30 mouse cellular contexts compared by ENCODE assay signal in the genomic region with DNA sequence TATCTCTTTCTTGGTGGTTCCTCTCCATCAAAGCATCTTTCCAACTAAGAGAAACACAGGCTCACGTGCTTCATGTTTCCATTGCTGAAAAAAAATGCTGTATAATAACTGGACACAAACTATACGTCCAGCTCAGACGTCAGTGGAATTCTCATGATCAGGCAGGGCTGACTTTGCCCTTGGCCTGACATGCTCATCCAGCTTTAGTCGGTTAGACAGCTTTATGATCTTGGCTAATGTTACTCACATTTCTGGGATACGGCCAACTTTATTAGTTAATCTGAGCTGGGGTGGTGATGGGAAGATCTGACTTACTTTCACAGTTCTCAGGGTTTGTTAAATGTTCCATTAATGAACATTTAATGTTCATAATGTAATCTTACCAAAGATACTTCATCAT. TPM values are rescaled to one million over a fixed set of nuclear protein-coding genes. Genes with fewer than 3 reads are reported as not detected.
A peak's percentile ranks its signal among the peaks of the same experiment; 100 is the strongest.
DNase-seq lines count a peak whose midpoint lies in the region; ATAC-seq and TF ChIP-seq lines count a peak whose summit lies in the region.
"Had no signal": no experiment of that assay in that cellular context is flagged by ENCODE, and none has a peak within 500 bp of the region (broad histone marks: within the 10 kb centered on the region; RNA-seq: fewer than 3 reads in every experiment).

No protein-coding gene starts in this region.

- 29% methylated on average over 5 of the region's 5 CpGs for WGBS in kidney, embryonic 15.5 days
- 41% methylated on average over 5 of the region's 5 CpGs for WGBS in lung, embryonic 14.5 days

- H3K27ac ChIP-seq in kidney, embryonic 15.5 days: peak overlapping the region; percentile 49
- no peak overlapping the region for H3K27ac ChIP-seq in lung, embryonic 14.5 days (ENCODE audit: low read depth)
- H3K27ac ChIP-seq: embryonic facial prominence, embryonic 15.5 days; forebrain, embryonic 13.5 days; heart, embryonic 10.5 days; heart, embryonic 15.5 days; hindbrain, embryonic 12.5 days; hindbrain, postnatal 0 days; intestine, embryonic 15.5 days; liver, embryonic 14.5 days had no signal

- no peaks in the 10 kb centered on the region for H3K27me3 ChIP-seq in kidney, embryonic 15.5 days
- H3K27me3 ChIP-seq in lung, embryonic 14.5 days (ENCODE audit: insufficient read depth, low read length): no peaks in the 10 kb centered on the region
- H3K27me3 ChIP-seq: embryonic facial prominence, embryonic 15.5 days; forebrain, embryonic 13.5 days; heart, embryonic 15.5 days; hindbrain, embryonic 12.5 days; intestine, embryonic 15.5 days had no signal

- H3K4me2 ChIP-seq in kidney, embryonic 15.5 days: no peak overlapping the region
- H3K4me2 ChIP-seq in lung, embryonic 14.5 days: no peak overlapping the region
- H3K4me2 ChIP-seq: embryonic facial prominence, embryonic 15.5 days; forebrain, embryonic 13.5 days; heart, embryonic 15.5 days; hindbrain, embryonic 12.5 days; intestine, embryonic 15.5 days had no signal

- no peak overlapping the region for H3K9ac ChIP-seq in kidney, embryonic 15.5 days
- H3K9ac ChIP-seq in lung, embryonic 14.5 days: no peak overlapping the region
- H3K9ac ChIP-seq: embryonic facial prominence, embryonic 15.5 days; forebrain, embryonic 13.5 days; heart, embryonic 15.5 days; hindbrain, embryonic 12.5 days; intestine, embryonic 15.5 days; liver, embryonic 14.5 days had no signal

- no peak for ATAC-seq in kidney, embryonic 15.5 days (replicated peaks; ENCODE audit: low FRiP score)
- ATAC-seq in lung, embryonic 14.5 days (ENCODE audit: insufficient read depth): no peak
- no peak for ATAC-seq in cerebellum, adult (ENCODE audit: insufficient number of reproducible peaks, low FRiP score, low TSS enrichment)

- no peak overlapping the region for H3K4me3 ChIP-seq in kidney, embryonic 15.5 days (replicated peaks)
- no peak overlapping the region for H3K4me3 ChIP-seq in lung, embryonic 14.5 days (ENCODE audit: low read depth, low read length)
- H3K4me3 ChIP-seq: embryonic facial prominence, embryonic 15.5 days; forebrain, embryonic 13.5 days; heart, embryonic 10.5 days; heart, embryonic 15.5 days; hindbrain, embryonic 12.5 days; intestine, embryonic 15.5 days had no signal

- no peaks in the 10 kb centered on the region for H3K36me3 ChIP-seq in kidney, embryonic 15.5 days
- H3K36me3 ChIP-seq in lung, embryonic 14.5 days (ENCODE audit: insufficient read depth): no peaks in the 10 kb centered on the region
- H3K36me3 ChIP-seq: embryonic facial prominence, embryonic 15.5 days; heart, embryonic 10.5 days; heart, embryonic 15.5 days; hindbrain, embryonic 12.5 days; intestine, embryonic 15.5 days had no signal

- H3K9me3 ChIP-seq in kidney, embryonic 15.5 days (replicated peaks): no peaks in the 10 kb centered on the region
- no peaks in the 10 kb centered on the region for H3K9me3 ChIP-seq in lung, embryonic 14.5 days (ENCODE audit: low read depth, low read length)
- H3K9me3 ChIP-seq: embryonic facial prominence, embryonic 15.5 days; forebrain, embryonic 13.5 days; heart, embryonic 10.5 days; heart, embryonic 15.5 days; hindbrain, embryonic 12.5 days; intestine, embryonic 15.5 days had no signal

- H3K4me1 ChIP-seq in kidney, embryonic 15.5 days: peaks cover 3% of the 10 kb centered on the region; the same call in 1 of the 2 replicates
- H3K4me1 ChIP-seq in lung, embryonic 14.5 days (ENCODE audit: insufficient read depth): peaks cover 11% of the 10 kb centered on the region; the same call in 1 of the 2 replicates
- H3K4me1 ChIP-seq: embryonic facial prominence, embryonic 15.5 days; forebrain, embryonic 13.5 days; heart, embryonic 10.5 days; heart, embryonic 15.5 days; hindbrain, embryonic 12.5 days; intestine, embryonic 15.5 days had no signal

- DNase-seq in adrenal gland, postnatal 36 days: peak; percentile 7 to 25
- DNase-seq in adrenal gland, postnatal 14 days: no peak
- DNase-seq in kidney, postnatal 36 days: no peak
- DNase-seq in lung, embryonic 14.5 days: peak; percentile 72
- no peak for DNase-seq in lung, postnatal 25 days (ENCODE audit: low spot score)
- DNase-seq: cerebellum, adult 18-20 months; gastrocnemius, postnatal 10 days; liver; lung, adult 2 months; thymus, adult 2 months; thymus, postnatal 36 days had no signal

- TF ChIP-seq CTCF in lung, embryonic 14.5 days (IDR thresholded peaks at IDR 0.05; ENCODE audit: low read depth): no peak

RNA-seq across cellular contexts. Expression of a gene that starts 38.9 kb away (rescaled TPM):
- under 1 TPM; 0.23 to 0.53 TPM for total RNA-seq in adrenal gland, postnatal 36 days (2021)
- 0.34 and 0.37 TPM in 2 replicates for total RNA-seq in adrenal gland, postnatal 14 days (2021)
- 0.80 and 0.92 TPM in 2 replicates for polyA plus RNA-seq in kidney, embryonic 15.5 days (2015; fragmentation: Nextera tagmentation; extraction: Ambion mirVana)
- polyA plus RNA-seq in lung, embryonic 14.5 days (2014; fragmentation: Nextera tagmentation; extraction: Ambion mirVana): 0.08 and 0.14 TPM in 2 replicates
- total RNA-seq: common myeloid progenitor, adult 5-6 weeks; heart, postnatal 25 days; layer of hippocampus, adult 18-20 months; layer of hippocampus, postnatal 10 days; MEL; monocyte, adult 5-6 weeks had no signal
- polyA plus RNA-seq: forebrain, embryonic 13.5 days; limb, embryonic 11.5 days; midbrain, embryonic 14.5 days; neural tube, embryonic 14.5 days had no signal

Comparison
In these comparisons a context has a peak if more than half of its experiments do, and no peak if none do; other contexts are left out.
1. DNase-seq: peak in adrenal gland, postnatal 36 days (2 of 2) and lung, embryonic 14.5 days (single experiment); none in adrenal gland, postnatal 14 days (single experiment), kidney, postnatal 36 days (0 of 2) and lung, postnatal 25 days (single experiment).